Mouse (Mus musculus): ENCODE measurements around the gene Krt86. TPM values are rescaled to one million over a fixed set of nuclear protein-coding genes. Genes with fewer than 3 reads are reported as not detected.

Krt86 gene
- polyA plus RNA-seq, 1 experiment from 2014 or later, result 0.22 TPM

DNA sequence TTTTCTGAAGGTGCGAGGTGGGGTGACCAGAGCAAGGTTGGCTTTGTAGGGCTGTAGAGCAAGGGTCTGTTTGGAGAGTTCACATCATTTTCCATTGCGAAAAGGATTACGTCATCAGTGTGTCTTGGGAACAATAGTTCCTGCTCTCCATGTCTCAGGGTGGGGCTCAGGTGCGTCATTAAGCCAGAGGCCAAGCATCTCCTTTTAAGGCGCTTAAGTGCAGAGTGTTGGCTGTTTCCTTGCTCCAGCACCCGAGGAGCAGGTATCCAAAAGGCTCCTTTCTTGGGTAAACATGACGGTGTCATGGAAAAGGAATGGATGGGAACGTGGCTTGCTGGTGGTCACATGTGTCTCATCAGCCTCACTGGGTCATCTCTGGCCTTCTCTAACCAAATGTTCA lies 18.5 kb upstream of the Krt86 start:
- no peak overlapping the region for H3K9ac ChIP-seq (ENCODE audit: low read depth, low read length)
- DNase-seq (ENCODE audit: low spot score), result peak; percentile 19
- H3K27ac ChIP-seq (replicated peaks; ENCODE audit: low read depth, low read length), result no peak overlapping the region
- H3K9me3 ChIP-seq (ENCODE audit: control insufficient read depth, low read length), result 0 out of 2 replicates have a peak, but pooled peaks cover 8% of the 10 kb centered on the region
- peaks cover 10% of the 10 kb centered on the region; the same call in 1 of the 2 replicates for H3K4me1 ChIP-seq (ENCODE audit: control insufficient read depth, insufficient read depth, low read length)
- H3K4me2 ChIP-seq (ENCODE audit: low read depth, low read length), result no peak overlapping the region
- no peaks in the 10 kb centered on the region for H3K36me3 ChIP-seq (ENCODE audit: control insufficient read depth, insufficient read depth, low read length)
- H3K27me3 ChIP-seq (replicated peaks; ENCODE audit: control insufficient read depth, insufficient read depth, low read length), result no peaks in the 10 kb centered on the region
- no peak for ATAC-seq (ENCODE audit: low read depth)
- 86% methylated on average over 8 of the region's 8 CpGs for WGBS
- H3K4me3 ChIP-seq (ENCODE audit: low read depth, low read length), result no peak overlapping the region

DNA sequence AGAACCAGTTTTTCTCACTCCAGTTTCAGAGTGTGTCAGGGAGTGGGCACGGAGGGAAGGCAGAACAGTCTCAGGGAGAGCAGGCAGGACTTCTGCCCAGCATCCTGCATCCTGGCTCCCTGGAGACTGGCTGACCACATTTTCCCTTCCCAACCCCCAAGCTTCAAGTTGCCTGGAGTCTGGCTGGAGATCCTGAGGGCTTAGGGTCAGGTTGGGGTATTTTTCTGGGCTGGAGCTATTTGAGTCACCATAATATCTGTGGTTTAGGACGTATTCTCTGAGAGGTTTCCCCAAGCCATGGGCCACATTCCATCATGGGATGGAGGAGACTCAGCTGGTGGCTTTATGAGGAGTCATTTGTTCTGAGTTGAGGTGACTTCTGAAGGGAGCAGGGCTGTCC lies 18.0 kb upstream of the Krt86 start:
- no peak overlapping the region for H3K9ac ChIP-seq (ENCODE audit: low read depth, low read length)
- no peak overlapping the region for H3K4me2 ChIP-seq (ENCODE audit: low read depth, low read length)
- 0 out of 2 replicates have a peak, but pooled peaks cover 8% of the 10 kb centered on the region for H3K9me3 ChIP-seq (ENCODE audit: control insufficient read depth, low read length)
- DNase-seq (ENCODE audit: low spot score) (no peak), ATAC-seq (ENCODE audit: low read depth) (no peak)
- 82% methylated on average over 2 of the region's 2 CpGs for WGBS
- no peak overlapping the region for H3K4me3 ChIP-seq (ENCODE audit: low read depth, low read length)
- H3K27me3 ChIP-seq (replicated peaks; ENCODE audit: control insufficient read depth, insufficient read depth, low read length), result no peaks in the 10 kb centered on the region
- peaks cover 10% of the 10 kb centered on the region; the same call in 1 of the 2 replicates for H3K4me1 ChIP-seq (ENCODE audit: control insufficient read depth, insufficient read depth, low read length)
- H3K36me3 ChIP-seq (ENCODE audit: control insufficient read depth, insufficient read depth, low read length), result no peaks in the 10 kb centered on the region
- H3K27ac ChIP-seq (replicated peaks; ENCODE audit: low read depth, low read length), result no peak overlapping the region

DNA sequence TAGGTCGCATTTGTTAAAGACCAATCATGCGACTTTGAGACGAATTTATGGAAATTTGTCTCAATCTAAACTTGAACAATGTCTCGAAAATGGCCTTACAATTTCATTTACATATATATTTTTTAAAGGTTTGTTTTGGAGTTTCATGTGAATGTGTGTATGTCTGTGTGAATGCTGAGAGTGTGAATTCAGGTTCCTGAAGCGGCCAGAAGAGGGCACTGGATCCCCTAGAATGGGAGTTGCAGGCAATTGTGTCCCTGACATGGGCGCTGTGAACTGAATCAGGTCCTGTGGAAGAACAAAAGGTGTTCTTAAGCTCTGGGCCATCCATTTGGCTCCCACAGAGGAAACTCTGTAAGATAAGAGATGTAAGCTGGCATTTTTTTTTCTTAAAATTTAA lies 17.4 kb upstream of the Krt86 start:
- DNase-seq (ENCODE audit: low spot score) (no peak), ATAC-seq (ENCODE audit: low read depth) (no peak)
- no peak overlapping the region for H3K27ac ChIP-seq (replicated peaks; ENCODE audit: low read depth, low read length)
- 91% methylated on average over 6 of the region's 6 CpGs for WGBS
- H3K27me3 ChIP-seq (replicated peaks; ENCODE audit: control insufficient read depth, insufficient read depth, low read length), result no peaks in the 10 kb centered on the region
- no peaks in the 10 kb centered on the region for H3K36me3 ChIP-seq (ENCODE audit: control insufficient read depth, insufficient read depth, low read length)
- H3K4me3 ChIP-seq (ENCODE audit: low read depth, low read length), result no peak overlapping the region
- no peak overlapping the region for H3K4me2 ChIP-seq (ENCODE audit: low read depth, low read length)
- H3K9ac ChIP-seq (ENCODE audit: low read depth, low read length), result no peak overlapping the region
- H3K4me1 ChIP-seq (ENCODE audit: control insufficient read depth, insufficient read depth, low read length), result peaks cover 10% of the 10 kb centered on the region; the same call in 1 of the 2 replicates
- H3K9me3 ChIP-seq (ENCODE audit: control insufficient read depth, low read length), result 0 out of 2 replicates have a peak, but pooled peaks cover 8% of the 10 kb centered on the region

GRCm38 (mm10) chr15:101458361-101458930 lies 14.8 kb upstream of the Krt86 start:
- 0 out of 2 replicates have a peak, but pooled peaks cover 8% of the 10 kb centered on the region for H3K9me3 ChIP-seq (ENCODE audit: control insufficient read depth, low read length)
- peak; percentile 40 for DNase-seq (ENCODE audit: low spot score)
- no peak for ATAC-seq (ENCODE audit: low read depth)
- H3K27me3 ChIP-seq (replicated peaks; ENCODE audit: control insufficient read depth, insufficient read depth, low read length), result no peaks in the 10 kb centered on the region
- H3K27ac ChIP-seq (replicated peaks; ENCODE audit: low read depth, low read length), result no peak overlapping the region
- H3K4me2 ChIP-seq (ENCODE audit: low read depth, low read length), result no peak overlapping the region
- no peaks in the 10 kb centered on the region for H3K36me3 ChIP-seq (ENCODE audit: control insufficient read depth, insufficient read depth, low read length)
- 52% methylated on average over 16 of the region's 16 CpGs for WGBS
- 0 out of 2 replicates have a peak, but pooled peaks cover 5% of the 10 kb centered on the region for H3K4me1 ChIP-seq (ENCODE audit: control insufficient read depth, insufficient read depth, low read length)
- H3K9ac ChIP-seq (ENCODE audit: low read depth, low read length), result peak overlapping the region; percentile 14; the same call in 1 of the 2 replicates
- H3K4me3 ChIP-seq (ENCODE audit: low read depth, low read length), result no peak overlapping the region

GRCm38 (mm10) chr15:101459283-101459682 lies 14.0 kb upstream of the Krt86 start:
- H3K36me3 ChIP-seq (ENCODE audit: control insufficient read depth, insufficient read depth, low read length), result no peaks in the 10 kb centered on the region

DNA sequence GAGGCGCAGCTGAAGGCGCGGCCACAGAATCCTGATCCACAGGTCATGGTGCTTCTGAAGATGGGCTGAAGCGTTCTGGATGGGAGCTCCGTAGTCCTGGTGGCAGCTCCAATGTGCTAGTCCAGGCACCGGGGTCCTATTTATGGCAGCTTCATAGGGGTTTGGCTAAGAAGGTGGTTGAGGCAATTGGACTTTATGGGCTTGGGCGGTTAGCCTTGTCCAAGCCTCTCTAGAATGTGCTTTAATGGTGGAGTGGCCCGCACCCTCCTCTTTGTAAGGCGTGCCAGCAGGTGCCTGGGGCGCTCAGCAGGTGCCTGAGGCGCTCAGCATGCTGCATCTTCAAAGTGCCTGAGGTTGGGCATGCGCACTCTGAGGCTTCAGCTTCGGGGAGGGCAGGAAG lies 9.6 kb upstream of the Krt86 start, which contains the start of gene Krt81:
Gene Krt81 (minus strand): TSS at position 101 of the 400 bp plus-strand sequence.
- no peak within 1 kb of the TSS for H3K9ac ChIP-seq (ENCODE audit: low read depth, low read length)
- no peak within 1 kb of the TSS for H3K27ac ChIP-seq (replicated peaks; ENCODE audit: low read depth, low read length)
- H3K27me3 ChIP-seq (replicated peaks; ENCODE audit: control insufficient read depth, insufficient read depth, low read length), result no peaks in the 10 kb centered on the region
- DNase-seq (ENCODE audit: low spot score) (no peak), ATAC-seq (ENCODE audit: low read depth) (no peak)
- 0 out of 2 replicates have a peak, but pooled peaks cover 4% of the 10 kb centered on the region for H3K4me1 ChIP-seq (ENCODE audit: control insufficient read depth, insufficient read depth, low read length)
- H3K4me2 ChIP-seq (ENCODE audit: low read depth, low read length), result no peak within 1 kb of the TSS
- no peaks in the 10 kb centered on the region for H3K9me3 ChIP-seq (ENCODE audit: control insufficient read depth, low read length)
- H3K4me3 ChIP-seq (ENCODE audit: low read depth, low read length), result no peak within 1 kb of the TSS
- 84% methylated on average over 12 of the region's 13 CpGs for WGBS
- H3K36me3 ChIP-seq (ENCODE audit: control insufficient read depth, insufficient read depth, low read length), result no peaks in the 10 kb centered on the region

More at GRCm38 (mm10) chr15:101459283-101459682, 14.0 kb upstream of the Krt86 start:
- no peaks in the 10 kb centered on the region for H3K27me3 ChIP-seq (replicated peaks; ENCODE audit: control insufficient read depth, insufficient read depth, low read length)
- H3K9me3 ChIP-seq (ENCODE audit: control insufficient read depth, low read length), result 0 out of 2 replicates have a peak, but pooled peaks cover 8% of the 10 kb centered on the region
- H3K4me3 ChIP-seq (ENCODE audit: low read depth, low read length), result no peak overlapping the region
- no peak overlapping the region for H3K4me2 ChIP-seq (ENCODE audit: low read depth, low read length)
- WGBS, result 79% methylated on average over 14 of the region's 14 CpGs
- ATAC-seq (ENCODE audit: low read depth) (no peak), DNase-seq (ENCODE audit: low spot score) (no peak)
- H3K27ac ChIP-seq (replicated peaks; ENCODE audit: low read depth, low read length), result no peak overlapping the region
- H3K4me1 ChIP-seq (ENCODE audit: control insufficient read depth, insufficient read depth, low read length), result 0 out of 2 replicates have a peak, but pooled peaks cover 4% of the 10 kb centered on the region
- no peak overlapping the region for H3K9ac ChIP-seq (ENCODE audit: low read depth, low read length)

- DNase-seq (ENCODE audit: low spot score), result no peak
- Histone ChIP-seq H3K27me3 (replicated peaks; ENCODE audit: control insufficient read depth, insufficient read depth, low read length) (no peaks in the 10 kb centered on the region), H3K4me3 (ENCODE audit: low read depth, low read length) (no peak overlapping the region), H3K9me3 (ENCODE audit: control insufficient read depth, low read length) (no peaks in the 10 kb centered on the region), H3K4me1 (ENCODE audit: control insufficient read depth, insufficient read depth, low read length) (no peaks in the 10 kb centered on the region), H3K27ac (replicated peaks; ENCODE audit: low read depth, low read length) (no peak overlapping the region), H3K4me2 (ENCODE audit: low read depth, low read length) (no peak overlapping the region), H3K9ac (ENCODE audit: low read depth, low read length) (no peak overlapping the region), H3K36me3 (ENCODE audit: control insufficient read depth, insufficient read depth, low read length) (no peaks in the 10 kb centered on the region)
- no peak for ATAC-seq (ENCODE audit: low read depth)
- WGBS, result 76% methylated on average over 4 of the region's 4 CpGs
Observed at GRCm38 (mm10) chr15:101469093-101469492, 4.2 kb upstream of the Krt86 start.

GRCm38 (mm10) chr15:101479007-101479665 lies 5.9 kb downstream of the Krt86 start:
- DNase-seq (ENCODE audit: low spot score) (peak; percentile 39), ATAC-seq (ENCODE audit: low read depth) (peak; percentile 57)

More at GRCm38 (mm10) chr15:101479007-101479665, 5.9 kb downstream of the Krt86 start:
- Histone ChIP-seq H3K4me2 (ENCODE audit: low read depth, low read length) (peak overlapping the region; percentile 59), H3K27ac (replicated peaks; ENCODE audit: low read depth, low read length) (no peak overlapping the region), H3K4me1 (ENCODE audit: control insufficient read depth, insufficient read depth, low read length) (peaks cover 8% of the 10 kb centered on the region), H3K36me3 (ENCODE audit: control insufficient read depth, insufficient read depth, low read length) (no peaks in the 10 kb centered on the region), H3K9me3 (ENCODE audit: control insufficient read depth, low read length) (no peaks in the 10 kb centered on the region), H3K27me3 (replicated peaks; ENCODE audit: control insufficient read depth, insufficient read depth, low read length) (peaks cover 7% of the 10 kb centered on the region; the same call in 1 of the 2 replicates), H3K4me3 (ENCODE audit: low read depth, low read length) (peak overlapping the region; percentile 23), H3K9ac (ENCODE audit: low read depth, low read length) (peak overlapping the region; percentile 38; the same call in 1 of the 2 replicates)
- WGBS, result 9% methylated on average over 25 of the region's 31 CpGs
